Mouse (Mus musculus) stomach, postnatal 0 days (tissue): ENCODE measurements at regions not wholly inside any gene's neighbourhood (a gene's known extent, or its start where the extent isn't known, plus 50 kb on each side); places are given as distances from the start of the nearest gene placed in this dataset.

Experiments used
- CTCF ChIP-seq: IDR thresholded peaks from 2 replicates; pipeline ENCODE4 v1.5.1; 2016; ENCODE audit warnings: antibody characterized with exemption, low read depth, mild to moderate bottlenecking, moderate library complexity
- EP300 ChIP-seq: optimal IDR thresholded peaks from 2 replicates; pipeline ENCODE3; 2016; ENCODE audit warnings: antibody characterized with exemption

DNA sequence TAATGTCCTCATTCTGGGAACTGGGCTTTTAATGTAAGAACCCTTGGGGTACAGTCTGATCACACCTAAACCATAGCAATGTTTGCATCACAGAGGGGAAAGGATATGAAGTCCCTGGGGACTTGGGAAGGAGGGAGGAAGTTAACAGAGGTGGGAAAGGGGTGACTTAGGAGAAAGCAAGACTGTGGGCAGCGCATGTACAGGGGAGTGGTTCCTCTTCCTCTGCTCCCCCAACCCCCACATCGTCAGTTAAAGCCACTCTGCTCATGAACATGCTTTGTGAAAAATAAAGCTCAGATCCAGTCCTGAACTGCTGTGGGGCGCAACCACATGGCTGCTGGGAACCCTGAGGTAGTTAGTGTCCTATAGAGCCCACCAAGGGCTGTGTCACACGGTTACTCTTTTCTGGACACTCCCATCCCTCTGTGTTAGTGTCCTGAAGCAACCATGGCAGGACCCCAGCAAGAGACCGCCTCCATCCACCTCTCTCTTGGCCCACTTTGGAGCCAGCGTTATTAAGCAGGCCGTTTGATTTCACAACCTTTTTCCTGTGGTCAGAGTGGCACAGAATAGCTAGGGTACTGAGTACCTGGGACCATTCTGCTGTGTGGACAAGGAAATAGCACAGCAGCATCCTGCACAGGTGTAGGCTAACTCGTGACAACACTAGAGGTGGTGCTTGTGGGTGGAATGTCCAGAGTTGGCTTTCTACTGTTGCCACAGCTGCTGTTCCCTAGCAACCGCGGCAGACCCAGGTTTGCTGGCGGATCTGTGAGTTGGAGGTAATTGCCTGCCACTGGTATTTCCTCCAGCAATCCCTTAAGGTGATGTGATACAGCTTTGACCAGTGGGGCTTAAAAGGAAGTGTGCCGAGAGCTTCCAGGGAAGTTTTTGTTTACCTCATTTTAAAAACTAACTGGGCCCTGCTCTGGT is 50.3 kb upstream of the Cpeb4 start:
- TF ChIP-seq CTCF, result no peak
- TF ChIP-seq EP300, result no peak
